ENCODE assay signal across 14 mouse cellular contexts in the genomic region with DNA sequence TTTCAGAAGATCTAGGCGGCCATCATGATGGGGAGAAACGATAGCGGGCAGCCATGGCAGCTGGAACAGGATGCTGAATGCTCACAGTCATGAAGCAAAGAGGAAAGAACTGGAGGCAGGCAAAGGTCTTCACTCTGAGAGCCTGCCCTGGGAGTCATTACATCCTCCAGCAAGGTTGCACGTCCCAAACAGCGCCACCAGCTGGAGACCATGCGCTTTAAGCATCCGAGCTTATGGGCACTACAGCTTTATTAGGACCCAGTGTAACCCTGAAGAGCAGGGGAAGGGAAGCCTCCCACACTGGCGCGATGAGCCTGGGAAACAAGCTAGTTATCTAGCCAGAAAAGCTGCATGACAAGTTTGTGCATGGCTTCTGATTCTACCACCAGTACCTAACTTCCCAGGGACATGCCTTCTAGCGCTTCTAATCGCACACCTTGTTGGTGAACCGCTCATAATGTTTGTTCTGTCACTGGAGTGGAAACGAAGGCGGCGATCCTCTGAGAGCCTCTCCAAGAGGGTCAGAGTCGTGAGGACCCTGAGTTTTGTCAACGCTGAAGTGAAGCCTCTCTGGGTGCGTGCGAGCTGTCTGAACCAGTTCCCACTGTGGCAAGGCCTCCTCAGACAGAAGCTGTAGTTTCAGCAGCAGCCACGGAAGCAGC.
DNase-seq lines count a peak whose midpoint lies in the region; ATAC-seq and TF ChIP-seq lines count a peak whose summit lies in the region.
"Had no signal": no experiment of that assay in that cellular context is flagged by ENCODE, and none has a peak within 500 bp of the region (broad histone marks: within the 10 kb centered on the region; RNA-seq: fewer than 3 reads in every experiment).

No protein-coding gene starts in this region.

- TF ChIP-seq POLR2A in lung, adult 2 months (IDR thresholded peaks at IDR 0.05; ENCODE audit: borderline replicate concordance, extremely low read depth, low read depth, low read length) = no peak

- no peaks in the 10 kb centered on the region for H3K27me3 ChIP-seq in embryonic facial prominence, embryonic 12.5 days
- no peaks in the 10 kb centered on the region for H3K27me3 ChIP-seq in embryonic facial prominence, embryonic 10.5 days (replicated peaks; ENCODE audit: low read depth, poor library complexity, severe bottlenecking)
- H3K27me3 ChIP-seq in lung, embryonic 14.5 days (ENCODE audit: insufficient read depth, low read length) = no peaks in the 10 kb centered on the region
- H3K27me3 ChIP-seq in E14TG2a.4 (ENCODE audit: insufficient read depth, low read length) = 0 out of 2 replicates have a peak, but pooled peaks cover 11% of the 10 kb centered on the region

- 0 out of 2 replicates have a peak, but pooled peaks have one; percentile 10 for ATAC-seq in embryonic facial prominence, embryonic 12.5 days (ENCODE audit: insufficient number of reproducible peaks, insufficient read depth, low FRiP score, low TSS enrichment)
- no peak for ATAC-seq in lung, embryonic 14.5 days (ENCODE audit: insufficient read depth)
- peak; percentile 70 for ATAC-seq in granulocyte monocyte progenitor cell, adult 5-6 weeks (replicated peaks; ENCODE audit: poor library complexity, severe bottlenecking)

- H3K9ac ChIP-seq in embryonic facial prominence, embryonic 12.5 days = no peak overlapping the region
- H3K9ac ChIP-seq in lung, embryonic 14.5 days = no peak overlapping the region
- H3K9ac ChIP-seq: hindbrain, embryonic 14.5 days had no signal

- peak; percentile 50 for TF ChIP-seq CTCF in lung, embryonic 14.5 days (IDR thresholded peaks at IDR 0.05; ENCODE audit: low read depth)
- TF ChIP-seq CTCF in lung, adult 2 months (IDR thresholded peaks at IDR 0.05; ENCODE audit: insufficient read depth, low read length) = no peak
- TF ChIP-seq CTCF in E14TG2a.4 (conservative IDR thresholded peaks at IDR 0.05; ENCODE audit: low read length) = peak; percentile 82

- no peaks in the 10 kb centered on the region for H3K36me3 ChIP-seq in embryonic facial prominence, embryonic 12.5 days
- H3K36me3 ChIP-seq in embryonic facial prominence, embryonic 10.5 days (replicated peaks) = no peaks in the 10 kb centered on the region
- no peaks in the 10 kb centered on the region for H3K36me3 ChIP-seq in lung, embryonic 14.5 days (ENCODE audit: insufficient read depth)
- H3K36me3 ChIP-seq in E14TG2a.4 (ENCODE audit: insufficient read depth, low read length) = no peaks in the 10 kb centered on the region

- no peak overlapping the region for H3K27ac ChIP-seq in embryonic facial prominence, embryonic 12.5 days
- H3K27ac ChIP-seq in embryonic facial prominence, embryonic 10.5 days (replicated peaks) = no peak overlapping the region
- H3K27ac ChIP-seq in lung, embryonic 14.5 days (ENCODE audit: low read depth) = no peak overlapping the region
- H3K27ac ChIP-seq: hindbrain, embryonic 14.5 days had no signal

- no peak overlapping the region for H3K4me2 ChIP-seq in embryonic facial prominence, embryonic 12.5 days (replicated peaks)
- peak overlapping the region; percentile 6; the same call in 1 of the 2 replicates for H3K4me2 ChIP-seq in lung, embryonic 14.5 days
- H3K4me2 ChIP-seq: hindbrain, embryonic 14.5 days had no signal

- no peak for DNase-seq in embryonic facial prominence, embryonic 10.5 days (ENCODE audit: low spot score)
- peak; percentile 40 for DNase-seq in lung, embryonic 14.5 days
- DNase-seq in lung, adult 2 months = no peak
- no peak for DNase-seq in natural killer cell, adult 2 months (ENCODE audit: low spot score in 2 of 2)
- no peak for DNase-seq in adrenal gland, postnatal 25 days
- DNase-seq: cerebellum, postnatal 10 days; heart, adult 18-20 months; left cerebral cortex, postnatal 4 days; right cerebral cortex, postnatal 25 days; thymus, postnatal 14 days had no signal

- no peaks in the 10 kb centered on the region for H3K9me3 ChIP-seq in embryonic facial prominence, embryonic 12.5 days
- no peaks in the 10 kb centered on the region for H3K9me3 ChIP-seq in embryonic facial prominence, embryonic 10.5 days
- no peaks in the 10 kb centered on the region for H3K9me3 ChIP-seq in lung, embryonic 14.5 days (ENCODE audit: low read depth, low read length)
- no peaks in the 10 kb centered on the region for H3K9me3 ChIP-seq in E14TG2a.4 (ENCODE audit: low read length)

- no peak overlapping the region for H3K4me3 ChIP-seq in embryonic facial prominence, embryonic 12.5 days
- no peak overlapping the region for H3K4me3 ChIP-seq in embryonic facial prominence, embryonic 10.5 days
- H3K4me3 ChIP-seq in lung, embryonic 14.5 days (ENCODE audit: low read depth, low read length) = no peak overlapping the region
- H3K4me3 ChIP-seq in lung, adult 2 months (replicated peaks; ENCODE audit: extremely low read depth, low read depth, low read length) = no peak overlapping the region
- no peak overlapping the region for H3K4me3 ChIP-seq in E14TG2a.4 (replicated peaks; ENCODE audit: low read length)

- H3K4me1 ChIP-seq in embryonic facial prominence, embryonic 12.5 days = no peaks in the 10 kb centered on the region
- 0 out of 2 replicates have a peak, but pooled peaks cover 6% of the 10 kb centered on the region for H3K4me1 ChIP-seq in embryonic facial prominence, embryonic 10.5 days
- H3K4me1 ChIP-seq in lung, embryonic 14.5 days (ENCODE audit: insufficient read depth) = peaks cover 22% of the 10 kb centered on the region
- no peaks in the 10 kb centered on the region for H3K4me1 ChIP-seq in lung, adult 2 months (ENCODE audit: control insufficient read depth, insufficient read depth, low read length)
- peaks cover 31% of the 10 kb centered on the region for H3K4me1 ChIP-seq in E14TG2a.4 (replicated peaks; ENCODE audit: low read depth, low read length)

- WGBS in embryonic facial prominence, embryonic 12.5 days = 57% methylated on average over 20 of the region's 20 CpGs
- WGBS in embryonic facial prominence, embryonic 10.5 days = 67% methylated on average over 20 of the region's 20 CpGs
- WGBS in lung, embryonic 14.5 days = 54% methylated on average over 20 of the region's 20 CpGs
- 61% methylated on average over 20 of the region's 20 CpGs for WGBS in lung, adult 2 months
